Comparison of ENCODE assay signal across 26 mouse cellular contexts in the genomic region with DNA sequence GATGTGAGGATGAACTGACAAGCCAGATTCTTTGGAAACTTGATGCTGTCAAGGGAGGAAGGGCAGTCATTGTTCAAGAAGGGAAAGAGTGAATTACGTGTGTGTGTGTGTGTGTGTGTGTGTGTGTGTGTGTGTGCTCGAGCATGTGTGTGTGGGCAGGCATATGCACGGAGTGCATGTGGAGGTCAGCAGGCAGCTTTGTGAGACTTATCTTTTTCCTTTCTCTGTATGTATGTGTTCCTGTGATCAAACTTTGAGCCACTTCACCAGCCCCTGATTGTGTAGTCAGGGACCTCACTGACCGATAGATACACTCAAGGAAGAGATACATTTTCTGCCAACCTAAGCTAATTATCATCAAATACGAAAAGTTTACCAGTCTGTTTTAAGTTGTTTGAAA. TPM values are rescaled to one million over a fixed set of nuclear protein-coding genes. Genes with fewer than 3 reads are reported as not detected.
A peak's percentile ranks its signal among the peaks of the same experiment; 100 is the strongest.
DNase-seq lines count a peak whose midpoint lies in the region; ATAC-seq and TF ChIP-seq lines count a peak whose summit lies in the region.
"Had no signal": no experiment of that assay in that cellular context is flagged by ENCODE, and none has a peak within 500 bp of the region (broad histone marks: within the 10 kb centered on the region; RNA-seq: fewer than 3 reads in every experiment).

No protein-coding gene starts in this region.

- H3K4me2 ChIP-seq in heart, embryonic 16.5 days (ENCODE audit: low read depth, low read length) = no peak overlapping the region
- H3K4me2 ChIP-seq in lung, embryonic 15.5 days = no peak overlapping the region
- H3K4me2 ChIP-seq in intestine, embryonic 15.5 days (replicated peaks) = no peak overlapping the region
- no peak overlapping the region for H3K4me2 ChIP-seq in stomach, embryonic 16.5 days (ENCODE audit: low read depth, low read length)
- no peak overlapping the region for H3K4me2 ChIP-seq in hindbrain, embryonic 13.5 days
- H3K4me2 ChIP-seq: embryonic facial prominence, embryonic 12.5 days; embryonic facial prominence, embryonic 15.5 days; forebrain, embryonic 15.5 days; hindbrain, embryonic 12.5 days had no signal

- WGBS in heart, embryonic 16.5 days = 42% methylated on average over 5 of the region's 5 CpGs
- WGBS in lung, embryonic 15.5 days = 60% methylated on average over 5 of the region's 5 CpGs
- 50% methylated on average over 5 of the region's 5 CpGs for WGBS in lung, adult 2 months
- 59% methylated on average over 5 of the region's 5 CpGs for WGBS in intestine, embryonic 15.5 days
- 58% methylated on average over 5 of the region's 5 CpGs for WGBS in stomach, embryonic 16.5 days
- WGBS in hindbrain, embryonic 13.5 days = 73% methylated on average over 5 of the region's 5 CpGs

- no peaks in the 10 kb centered on the region for H3K9me3 ChIP-seq in heart, embryonic 16.5 days (replicated peaks; ENCODE audit: control insufficient read depth, low read length)
- no peaks in the 10 kb centered on the region for H3K9me3 ChIP-seq in lung, embryonic 15.5 days
- H3K9me3 ChIP-seq in intestine, embryonic 15.5 days = no peaks in the 10 kb centered on the region
- no peaks in the 10 kb centered on the region for H3K9me3 ChIP-seq in stomach, embryonic 16.5 days (replicated peaks; ENCODE audit: control insufficient read depth, low read length)
- H3K9me3 ChIP-seq in hindbrain, embryonic 13.5 days = no peaks in the 10 kb centered on the region
- H3K9me3 ChIP-seq: embryonic facial prominence, embryonic 12.5 days; embryonic facial prominence, embryonic 15.5 days; forebrain, embryonic 15.5 days; hindbrain, embryonic 12.5 days had no signal

- H3K27me3 ChIP-seq in heart, embryonic 16.5 days (ENCODE audit: control insufficient read depth, insufficient read depth, low read length) = no peaks in the 10 kb centered on the region
- no peaks in the 10 kb centered on the region for H3K27me3 ChIP-seq in lung, embryonic 15.5 days
- no peaks in the 10 kb centered on the region for H3K27me3 ChIP-seq in intestine, embryonic 15.5 days (replicated peaks)
- no peaks in the 10 kb centered on the region for H3K27me3 ChIP-seq in stomach, embryonic 16.5 days (ENCODE audit: control insufficient read depth, insufficient read depth, low read length)
- no peaks in the 10 kb centered on the region for H3K27me3 ChIP-seq in hindbrain, embryonic 13.5 days
- H3K27me3 ChIP-seq: CH12.LX; embryonic facial prominence, embryonic 12.5 days; embryonic facial prominence, embryonic 15.5 days; forebrain, embryonic 15.5 days; hindbrain, embryonic 12.5 days; Patski had no signal

- peak overlapping the region; percentile 16; the same call in 1 of the 2 replicates for H3K27ac ChIP-seq in heart, embryonic 16.5 days (ENCODE audit: low read length)
- peak overlapping the region; percentile 17; the same call in 1 of the 2 replicates for H3K27ac ChIP-seq in lung, embryonic 15.5 days
- no peak overlapping the region for H3K27ac ChIP-seq in intestine, embryonic 15.5 days
- peak overlapping the region; percentile 33; the same call in 1 of the 2 replicates for H3K27ac ChIP-seq in stomach, embryonic 16.5 days (ENCODE audit: low read length)
- H3K27ac ChIP-seq in hindbrain, embryonic 13.5 days = no peak overlapping the region
- H3K27ac ChIP-seq: embryonic facial prominence, embryonic 12.5 days; embryonic facial prominence, embryonic 15.5 days; forebrain, embryonic 15.5 days; heart, adult 2 months; hindbrain, embryonic 12.5 days had no signal

- no peak overlapping the region for H3K4me3 ChIP-seq in heart, embryonic 16.5 days (ENCODE audit: low read length)
- no peak overlapping the region for H3K4me3 ChIP-seq in lung, embryonic 15.5 days
- H3K4me3 ChIP-seq in lung, adult 2 months (replicated peaks; ENCODE audit: extremely low read depth, low read depth, low read length) = no peak overlapping the region
- no peak overlapping the region for H3K4me3 ChIP-seq in intestine, embryonic 15.5 days (replicated peaks)
- no peak overlapping the region for H3K4me3 ChIP-seq in stomach, embryonic 16.5 days (replicated peaks; ENCODE audit: low read length)
- H3K4me3 ChIP-seq in hindbrain, embryonic 13.5 days = no peak overlapping the region
- H3K4me3 ChIP-seq: embryonic facial prominence, embryonic 12.5 days; embryonic facial prominence, embryonic 15.5 days; forebrain, embryonic 15.5 days; heart, adult 2 months; hindbrain, embryonic 12.5 days had no signal

- no peak for DNase-seq in heart, adult 8-10 months (ENCODE audit: low spot score)
- no peak for DNase-seq in lung, adult 2 months
- no peak for DNase-seq in right cerebral cortex, adult 2 months (ENCODE audit: low spot score in 2 of 2)
- DNase-seq: adrenal gland, postnatal 10 days; adrenal gland, postnatal 36 days; B cell, adult 2 months; cerebellum, adult 11 months; cerebellum, adult 2 months; cerebellum, adult 9-11 months; cerebellum, postnatal 25 days; gastrocnemius, postnatal 36 days; heart, adult 2 months; kidney, adult 11 months had no signal

- TF ChIP-seq POLR2A in lung, adult 2 months (IDR thresholded peaks at IDR 0.05; ENCODE audit: borderline replicate concordance, extremely low read depth, low read depth, low read length) = no peak

- H3K9ac ChIP-seq in heart, embryonic 16.5 days (ENCODE audit: low read length) = no peak overlapping the region
- H3K9ac ChIP-seq in lung, embryonic 15.5 days = no peak overlapping the region
- no peak overlapping the region for H3K9ac ChIP-seq in intestine, embryonic 15.5 days
- H3K9ac ChIP-seq in stomach, embryonic 16.5 days (ENCODE audit: low read length) = no peak overlapping the region
- H3K9ac ChIP-seq in hindbrain, embryonic 13.5 days = no peak overlapping the region
- H3K9ac ChIP-seq: embryonic facial prominence, embryonic 12.5 days; embryonic facial prominence, embryonic 15.5 days; forebrain, embryonic 15.5 days; hindbrain, embryonic 12.5 days had no signal

- no peak for ATAC-seq in heart, embryonic 16.5 days (replicated peaks; ENCODE audit: extremely low read depth, insufficient read depth, low FRiP score)
- ATAC-seq in lung, embryonic 15.5 days (ENCODE audit: borderline replicate concordance, extremely low read depth, low FRiP score, low TSS enrichment) = no peak
- 0 out of 2 replicates have a peak, but pooled peaks have one; percentile 27 for ATAC-seq in intestine, embryonic 15.5 days
- ATAC-seq in stomach, embryonic 16.5 days (ENCODE audit: insufficient read depth, low FRiP score) = peak; percentile 62; the same call in 1 of the 2 replicates
- no peak for ATAC-seq in hindbrain, embryonic 13.5 days (ENCODE audit: low FRiP score)
- ATAC-seq: forebrain, embryonic 15.5 days; hindbrain, embryonic 16.5 days; Patski had no signal

- H3K36me3 ChIP-seq in heart, embryonic 16.5 days (ENCODE audit: control insufficient read depth, insufficient read depth) = 0 out of 2 replicates have a peak, but pooled peaks cover 5% of the 10 kb centered on the region
- no peaks in the 10 kb centered on the region for H3K36me3 ChIP-seq in lung, embryonic 15.5 days
- H3K36me3 ChIP-seq in intestine, embryonic 15.5 days = no peaks in the 10 kb centered on the region
- no peaks in the 10 kb centered on the region for H3K36me3 ChIP-seq in stomach, embryonic 16.5 days (ENCODE audit: control insufficient read depth, insufficient read depth, low read length)
- no peaks in the 10 kb centered on the region for H3K36me3 ChIP-seq in hindbrain, embryonic 13.5 days
- H3K36me3 ChIP-seq: embryonic facial prominence, embryonic 12.5 days; embryonic facial prominence, embryonic 15.5 days; forebrain, embryonic 15.5 days; G1E; hindbrain, embryonic 12.5 days had no signal

- no peak for TF ChIP-seq CTCF in lung, adult 2 months (IDR thresholded peaks at IDR 0.05; ENCODE audit: insufficient read depth, low read length)

- peaks cover 4% of the 10 kb centered on the region; the same call in 1 of the 2 replicates for H3K4me1 ChIP-seq in heart, embryonic 16.5 days (ENCODE audit: control insufficient read depth, insufficient read depth, low read length)
- H3K4me1 ChIP-seq in lung, embryonic 15.5 days = 0 out of 2 replicates have a peak, but pooled peaks cover 3% of the 10 kb centered on the region
- H3K4me1 ChIP-seq in lung, adult 2 months (ENCODE audit: control insufficient read depth, insufficient read depth, low read length) = peaks cover 4% of the 10 kb centered on the region
- H3K4me1 ChIP-seq in intestine, embryonic 15.5 days (replicated peaks) = no peaks in the 10 kb centered on the region
- 0 out of 2 replicates have a peak, but pooled peaks cover 3% of the 10 kb centered on the region for H3K4me1 ChIP-seq in stomach, embryonic 16.5 days (ENCODE audit: control insufficient read depth, insufficient read depth, low read length)
- H3K4me1 ChIP-seq in hindbrain, embryonic 13.5 days (replicated peaks) = no peaks in the 10 kb centered on the region
- H3K4me1 ChIP-seq: embryonic facial prominence, embryonic 12.5 days; forebrain, embryonic 15.5 days; hindbrain, embryonic 12.5 days had no signal

RNA-seq across cellular contexts. Expression of gene Arhgap18, which starts 57.6 kb away (rescaled TPM):
- polyA plus RNA-seq in heart, embryonic 16.5 days (2015; fragmentation: Nextera tagmentation; extraction: Ambion mirVana) = 39.6 and 42.4 TPM in 2 replicates
- 10 to 100 TPM; 10.6 to 19.2 (median 12.6) TPM for total RNA-seq in heart, adult 8-10 months (2022)
- polyA plus RNA-seq in lung, embryonic 15.5 days (2015; fragmentation: Nextera tagmentation; extraction: Ambion mirVana) = 50.5 and 54.5 TPM in 2 replicates
- polyA plus RNA-seq in lung, adult 2 months (2012; rRNA removed) = 2.5 and 3.9 TPM in 2 replicates
- polyA plus RNA-seq in intestine, embryonic 15.5 days (2015; fragmentation: Nextera tagmentation; extraction: Ambion mirVana) = 46.7 and 52.2 TPM in 2 replicates
- 34.4 and 40.7 TPM in 2 replicates for polyA plus RNA-seq in stomach, embryonic 16.5 days (2015; fragmentation: Nextera tagmentation; extraction: Ambion mirVana)
- polyA plus RNA-seq in hindbrain, embryonic 13.5 days (2015; fragmentation: Nextera tagmentation; extraction: Ambion mirVana) = 12.1 and 14.0 TPM in 2 replicates

Comparison
In these comparisons a context has a peak if more than half of its experiments do, and no peak if none do; other contexts are left out.
1. ATAC-seq: peak in intestine, embryonic 15.5 days (single experiment) and stomach, embryonic 16.5 days (single experiment); none in heart, embryonic 16.5 days (single experiment), lung, embryonic 15.5 days (single experiment) and hindbrain, embryonic 13.5 days (single experiment).
2. H3K27ac ChIP-seq: peak in heart, embryonic 16.5 days (single experiment), lung, embryonic 15.5 days (single experiment) and stomach, embryonic 16.5 days (single experiment); none in intestine, embryonic 15.5 days (single experiment) and hindbrain, embryonic 13.5 days (single experiment).